Mouse (Mus musculus): ENCODE results near the gene Zfp536.

DNA sequence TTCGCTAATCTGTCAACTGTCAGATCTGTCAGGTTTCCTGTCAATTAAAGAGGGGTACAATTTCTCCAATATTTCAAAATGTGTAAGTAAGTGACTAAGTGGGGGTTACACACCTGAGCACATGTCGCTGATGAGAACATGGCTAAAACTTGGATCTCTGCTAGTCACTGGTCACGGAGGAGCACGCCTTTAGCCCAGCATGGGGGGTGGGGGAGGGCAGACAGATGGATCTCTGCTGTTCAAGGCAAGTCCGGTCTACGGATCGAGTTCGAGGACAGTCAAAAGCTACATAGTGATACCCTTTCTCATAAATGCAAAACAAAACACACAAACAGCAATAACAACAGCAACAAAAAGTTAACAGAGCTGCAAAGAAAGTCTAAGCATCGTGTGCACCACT lies 245.1 kb downstream of the Zfp536 start:
- no peak for TF ChIP-seq CTCF (conservative IDR thresholded peaks at IDR 0.05 in 1 of 2, IDR thresholded peaks at IDR 0.05 in 1 of 2; ENCODE audit: low read depth in 2 of 2, low read length in 2 of 2)
- no peak for TF ChIP-seq POLR2A (IDR thresholded peaks at IDR 0.05; ENCODE audit: low read depth, low read length)
- no peak for TF ChIP-seq MAX (IDR thresholded peaks at IDR 0.05; ENCODE audit: low read length)

All from CH12.LX (cell line).